Mouse (Mus musculus) erythroblast, embryonic 14.5 days (primary cell): ENCODE measurements around the gene Sptb. TPM values are rescaled to one million over a fixed set of nuclear protein-coding genes. Genes with fewer than 3 reads are reported as not detected.

Experiments used
- H3K27me3 ChIP-seq: 2 replicates; pipeline ENCODE4 v1.6.1; 2012; ENCODE audit warnings: inconsistent platforms; ENCODE audit not compliant: control insufficient read depth
- H3K36me3 ChIP-seq: 2 replicates; pipeline ENCODE4 v1.6.1; 2012; ENCODE audit warnings: mild to moderate bottlenecking, inconsistent platforms; ENCODE audit not compliant: control insufficient read depth
- H3K4me1 ChIP-seq: 2 replicates; pipeline ENCODE4 v1.6.1; 2012; ENCODE audit warnings: inconsistent platforms; ENCODE audit not compliant: control insufficient read depth
- H3K4me3 ChIP-seq: replicated peaks from 2 replicates; pipeline ENCODE3; 2012; ENCODE audit warnings: moderate library complexity, mild to moderate bottlenecking, inconsistent platforms
- H3K9me3 ChIP-seq: 2 replicates; pipeline ENCODE4 v1.6.1; 2012; ENCODE audit warnings: low read length, inconsistent platforms, mixed read lengths; ENCODE audit not compliant: control insufficient read depth
- GATA1 ChIP-seq: IDR thresholded peaks from 2 replicates; pipeline ENCODE4 v1.6.1; 2012; ENCODE audit warnings: low read length, inconsistent platforms, mixed read lengths
- TAL1 ChIP-seq: IDR thresholded peaks from 3 replicates; pipeline ENCODE4 v1.6.1; 2012; ENCODE audit warnings: low read length, inconsistent platforms, mixed read lengths
- polyA plus RNA-seq: library from polyadenylated mRNA; stranded (reverse); fragments of >175 nt; gene quantifications from 2 replicates; pipeline ENCODE4 v1.2.3, GENCODE M21; 2012

Gene Sptb
- polyA plus RNA-seq, 1 experiment: 204 TPM

- no peak for TF ChIP-seq TAL1
- TF ChIP-seq GATA1: no peak; the same call in 1 of the 2 replicates
- Histone ChIP-seq H3K4me3 (peak overlapping the region; percentile 93), H3K27me3 (peaks cover 41% of the 10 kb centered on the region), H3K9me3 (no peaks in the 10 kb centered on the region), H3K36me3 (peaks cover 54% of the 10 kb centered on the region), H3K4me1 (peaks cover 74% of the 10 kb centered on the region)
These were observed 1.2 kb downstream of the Sptb start for GRCm38 (mm10) chr12:76708956-76709794.

DNA sequence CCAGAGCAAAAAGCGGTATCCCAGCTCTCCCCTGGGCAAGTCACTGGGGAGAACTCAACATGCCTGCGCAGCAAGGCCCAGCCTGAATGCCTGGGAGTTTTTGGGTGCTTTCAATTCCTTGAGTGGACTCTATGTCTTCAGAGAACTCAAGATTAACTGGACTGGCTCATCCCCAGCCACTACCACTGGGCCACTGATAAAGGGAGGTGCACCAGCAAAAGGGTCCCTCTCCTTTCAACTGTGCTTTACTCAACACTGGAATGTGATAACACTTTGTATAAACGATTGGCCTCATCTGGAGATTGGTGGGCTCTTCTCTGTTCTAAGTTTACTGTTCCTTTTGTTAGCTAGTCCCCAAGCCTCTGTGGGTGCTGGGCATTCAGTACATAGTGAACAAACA, 2.2 kb downstream of the Sptb start:
- H3K36me3 ChIP-seq: peaks cover 64% of the 10 kb centered on the region
- peaks cover 76% of the 10 kb centered on the region for H3K4me1 ChIP-seq
- H3K4me3 ChIP-seq: peak overlapping the region; percentile 93
- peaks cover 32% of the 10 kb centered on the region for H3K27me3 ChIP-seq
- H3K9me3 ChIP-seq: no peaks in the 10 kb centered on the region
- TF ChIP-seq TAL1: no peak
- TF ChIP-seq GATA1: peak; percentile 59; the same call in 1 of the 2 replicates

GRCm38 (mm10) chr12:76696380-76696935, 13.9 kb downstream of the Sptb start:
- TF ChIP-seq GATA1: no peak
- TF ChIP-seq TAL1: no peak
- Histone ChIP-seq H3K9me3 (no peaks in the 10 kb centered on the region), H3K27me3 (no peaks in the 10 kb centered on the region), H3K36me3 (peaks cover 96% of the 10 kb centered on the region), H3K4me3 (no peak overlapping the region), H3K4me1 (peaks cover 86% of the 10 kb centered on the region)

GRCm38 (mm10) chr12:76695773-76696172, 14.6 kb downstream of the Sptb start:
- H3K4me3 ChIP-seq: peak overlapping the region; percentile 33
- H3K4me1 ChIP-seq: peaks cover 87% of the 10 kb centered on the region
- H3K36me3 ChIP-seq: peaks cover 96% of the 10 kb centered on the region

DNA sequence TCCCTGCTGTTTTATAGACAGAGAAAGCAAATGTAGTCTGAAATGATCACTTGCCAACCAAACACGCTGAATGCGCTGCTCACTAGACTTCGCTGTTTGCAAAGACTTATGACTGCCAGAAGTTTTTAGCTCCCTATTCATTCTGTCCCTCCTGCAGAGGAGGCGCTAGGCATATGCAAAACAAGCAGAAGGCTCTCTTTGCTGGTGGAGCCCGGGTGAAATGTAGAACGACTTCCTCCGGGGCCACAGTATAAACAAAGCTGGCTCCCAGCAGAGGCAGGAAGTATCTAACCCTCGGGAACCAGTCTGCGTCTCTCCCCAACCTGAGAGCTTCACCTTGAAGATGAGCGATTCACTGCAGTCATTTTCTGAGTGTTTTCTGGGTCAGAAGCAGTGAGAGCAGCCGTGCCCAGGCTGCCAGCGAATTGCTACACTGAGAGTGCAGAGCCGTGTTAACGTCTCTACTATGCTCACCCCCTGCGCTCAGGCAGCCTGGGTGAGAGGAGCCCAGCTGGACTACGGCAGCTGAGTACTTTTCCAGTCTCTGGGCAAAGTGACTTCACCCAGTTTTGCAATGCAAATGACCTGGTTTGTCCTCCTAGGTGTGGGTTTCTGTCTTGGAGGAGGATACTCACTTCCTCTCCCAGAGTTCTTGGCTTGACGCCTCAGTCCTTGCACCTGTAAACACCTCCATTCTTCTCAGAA, 15.4 kb downstream of the Sptb start:
- Histone ChIP-seq H3K4me3 (peak overlapping the region; percentile 33), H3K27me3 (no peaks in the 10 kb centered on the region), H3K36me3 (peaks cover 96% of the 10 kb centered on the region), H3K9me3 (no peaks in the 10 kb centered on the region), H3K4me1 (peaks cover 89% of the 10 kb centered on the region)
- TF ChIP-seq GATA1: no peak
- no peak for TF ChIP-seq TAL1

More at GRCm38 (mm10) chr12:76695773-76696172, 14.6 kb downstream of the Sptb start:
- no peaks in the 10 kb centered on the region for H3K27me3 ChIP-seq
- TF ChIP-seq GATA1: no peak
- no peak for TF ChIP-seq TAL1
- H3K9me3 ChIP-seq: no peaks in the 10 kb centered on the region

DNA sequence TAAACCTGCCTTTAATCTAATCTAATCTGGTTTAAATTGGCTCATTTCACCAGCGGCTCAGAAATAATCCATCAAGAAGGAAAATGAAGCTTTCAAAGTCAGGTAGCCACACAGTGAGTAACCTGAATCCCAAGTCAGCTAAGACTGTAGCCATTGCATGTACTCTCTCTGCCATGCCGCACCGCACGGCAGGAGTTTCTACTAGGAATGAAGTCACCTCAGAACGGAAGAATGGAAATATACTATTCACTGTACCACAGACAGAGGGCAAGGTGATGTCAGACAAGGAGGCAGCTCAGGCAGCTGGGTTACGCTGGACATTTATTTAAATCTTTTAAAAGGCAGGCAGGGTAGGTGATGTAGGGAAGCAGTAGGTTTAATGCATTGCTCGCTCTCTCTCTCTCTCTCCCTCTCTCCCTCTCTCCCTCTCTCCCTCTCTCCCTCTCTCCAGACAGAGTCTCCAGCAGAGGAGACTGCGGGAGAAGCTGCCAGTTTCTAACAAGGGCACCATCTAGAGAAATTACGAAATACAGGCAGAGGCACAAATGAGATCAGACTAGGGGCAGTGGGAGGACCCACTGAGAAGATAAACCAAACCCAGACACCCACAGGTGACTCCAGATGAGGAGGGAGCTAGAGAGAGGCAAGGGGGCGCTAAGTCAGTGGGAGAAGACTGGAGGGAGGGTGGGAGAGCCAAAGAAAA, 22.7 kb downstream of the Sptb start:
- H3K27me3 ChIP-seq: no peaks in the 10 kb centered on the region
- no peaks in the 10 kb centered on the region for H3K9me3 ChIP-seq
- no peak for TF ChIP-seq GATA1
- no peak for TF ChIP-seq TAL1
- H3K4me3 ChIP-seq: no peak overlapping the region
- peaks cover 100% of the 10 kb centered on the region for H3K36me3 ChIP-seq
- H3K4me1 ChIP-seq: peaks cover 97% of the 10 kb centered on the region

DNA sequence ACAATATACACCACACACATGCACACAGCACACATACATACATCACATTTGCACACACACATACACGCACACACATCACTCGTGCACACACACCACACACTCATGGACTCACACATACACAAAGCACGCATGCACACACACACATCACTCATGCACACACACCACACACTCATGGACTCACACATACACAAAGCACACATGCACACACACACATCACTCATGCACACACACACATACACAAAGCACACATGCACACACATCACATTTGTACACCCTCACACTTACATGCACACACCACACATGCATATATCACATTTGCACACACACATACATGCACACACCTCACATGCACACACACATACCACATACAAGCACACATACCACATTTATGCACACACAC, 24.7 kb downstream of the Sptb start:
- H3K27me3 ChIP-seq: no peaks in the 10 kb centered on the region
- TF ChIP-seq GATA1 (no peak), TAL1 (no peak)
- H3K4me3 ChIP-seq: peak overlapping the region; percentile 8
- H3K4me1 ChIP-seq: peaks cover 98% of the 10 kb centered on the region
- H3K36me3 ChIP-seq: peaks cover 100% of the 10 kb centered on the region
- H3K9me3 ChIP-seq: no peaks in the 10 kb centered on the region

DNA sequence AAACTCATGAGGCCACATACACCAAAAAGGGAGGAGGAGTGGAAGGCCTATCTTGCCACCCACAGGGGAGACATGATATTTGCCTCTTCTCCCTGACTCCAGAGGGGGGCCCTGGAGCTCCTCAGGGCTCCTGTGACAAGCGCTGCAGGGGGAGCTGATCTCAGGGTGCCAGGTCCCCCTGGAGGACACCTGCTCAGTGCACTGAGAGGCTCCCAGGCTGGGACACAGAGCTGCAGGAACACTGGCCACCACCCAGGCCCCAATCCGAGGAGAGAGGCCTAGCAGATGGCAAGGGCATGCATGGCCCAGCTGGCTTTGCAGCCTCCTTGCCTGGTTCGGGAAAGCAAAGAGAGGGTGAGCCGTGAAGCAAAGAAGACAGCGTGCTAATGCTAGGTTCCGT, 25.9 kb downstream of the Sptb start:
- Histone ChIP-seq H3K9me3 (no peaks in the 10 kb centered on the region), H3K36me3 (peaks cover 100% of the 10 kb centered on the region), H3K4me1 (peaks cover 98% of the 10 kb centered on the region), H3K4me3 (peak overlapping the region; percentile 13), H3K27me3 (no peaks in the 10 kb centered on the region)
- TF ChIP-seq TAL1: no peak
- TF ChIP-seq GATA1: no peak

DNA sequence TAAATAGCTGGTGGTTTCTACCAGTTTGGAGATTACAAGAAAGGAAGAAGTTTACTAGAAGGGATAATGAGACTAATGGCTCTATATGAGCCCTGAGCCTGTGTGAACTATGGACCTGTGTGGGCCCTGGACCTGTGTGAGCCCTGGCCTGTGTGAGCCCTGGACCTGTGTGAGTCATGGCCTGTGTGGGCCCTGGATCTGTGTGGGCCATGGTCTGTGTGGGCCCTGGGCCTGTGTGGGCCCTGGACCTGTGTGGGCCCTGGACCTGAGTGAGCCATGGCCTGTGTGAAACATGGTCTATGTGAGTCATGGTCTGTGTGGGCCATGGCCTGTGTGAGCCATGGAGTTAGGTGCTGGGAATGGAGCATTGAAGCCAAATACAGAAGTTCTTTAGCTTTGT, 28.4 kb downstream of the Sptb start:
- Histone ChIP-seq H3K4me3 (peak overlapping the region; percentile 18), H3K9me3 (no peaks in the 10 kb centered on the region), H3K36me3 (peaks cover 98% of the 10 kb centered on the region), H3K4me1 (peaks cover 98% of the 10 kb centered on the region), H3K27me3 (no peaks in the 10 kb centered on the region)
- TF ChIP-seq GATA1: no peak
- TF ChIP-seq TAL1: no peak
